Mouse (Mus musculus): ENCODE results near the gene Tctn1.

DNA sequence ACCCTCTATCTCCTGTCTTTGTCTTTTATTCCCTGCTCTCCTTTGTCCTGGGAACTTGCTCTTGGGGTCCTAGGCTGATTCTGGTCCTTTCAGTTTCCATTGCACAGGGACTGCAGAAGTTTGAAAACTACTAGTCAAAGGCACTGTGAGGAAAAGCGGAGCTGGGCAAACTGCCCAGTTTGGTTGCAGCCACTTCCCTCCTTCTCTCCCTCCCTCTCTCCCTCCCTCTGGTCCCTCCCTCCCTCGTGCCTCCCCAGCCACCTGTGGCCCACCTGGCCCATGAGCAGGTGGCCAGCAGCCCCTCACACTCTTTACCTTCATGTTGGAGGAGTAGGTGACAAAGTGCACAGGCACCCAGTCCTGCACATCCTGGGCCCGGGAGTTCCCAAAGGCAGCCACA lies 19.1 kb downstream of the Tctn1 start:
- no peak for TF ChIP-seq POLR2A (IDR thresholded peaks at IDR 0.05; ENCODE audit: control insufficient read depth in 1 of 2, insufficient read depth in 1 of 2, low read depth in 1 of 2, low read length in 2 of 2, poor library complexity in 1 of 2)
- TF ChIP-seq TAL1 (IDR thresholded peaks at IDR 0.05; ENCODE audit: low read length), result no peak
- no peak for TF ChIP-seq EP300 (IDR thresholded peaks at IDR 0.05; ENCODE audit: low read depth in 1 of 2, low read length in 2 of 2)
- no peak for TF ChIP-seq NELFE (IDR thresholded peaks at IDR 0.05; ENCODE audit: low read depth, low read length)
- no peak for TF ChIP-seq CTCF (IDR thresholded peaks at IDR 0.05 in 2 of 3, conservative IDR thresholded peaks at IDR 0.05 in 1 of 3; ENCODE audit: control insufficient read depth in 1 of 3, insufficient read depth in 1 of 3, low read depth in 2 of 3, low read length in 3 of 3, poor library complexity in 1 of 3, severe bottlenecking in 1 of 3)
- TF ChIP-seq TCF12 (IDR thresholded peaks at IDR 0.05; ENCODE audit: low read depth, low read length), result no peak
- no peak for TF ChIP-seq CHD2 (IDR thresholded peaks at IDR 0.05; ENCODE audit: low read length)
- TF ChIP-seq POLR2AphosphoS5 (IDR thresholded peaks at IDR 0.05; ENCODE audit: borderline replicate concordance, low read depth, low read length), result no peak
- no peak for TF ChIP-seq UBTF (IDR thresholded peaks at IDR 0.05; ENCODE audit: borderline replicate concordance, insufficient read depth, low read depth, low read length)

Measured in MEL (cell line).